Mouse (Mus musculus) thymus, postnatal 14 days (tissue): ENCODE data around the gene Hoxc9.

Experiments used
- DNase-seq: peaks from one replicate; pipeline ENCODE4 v3.0.0; 2021

Gene Hoxc9

DNA sequence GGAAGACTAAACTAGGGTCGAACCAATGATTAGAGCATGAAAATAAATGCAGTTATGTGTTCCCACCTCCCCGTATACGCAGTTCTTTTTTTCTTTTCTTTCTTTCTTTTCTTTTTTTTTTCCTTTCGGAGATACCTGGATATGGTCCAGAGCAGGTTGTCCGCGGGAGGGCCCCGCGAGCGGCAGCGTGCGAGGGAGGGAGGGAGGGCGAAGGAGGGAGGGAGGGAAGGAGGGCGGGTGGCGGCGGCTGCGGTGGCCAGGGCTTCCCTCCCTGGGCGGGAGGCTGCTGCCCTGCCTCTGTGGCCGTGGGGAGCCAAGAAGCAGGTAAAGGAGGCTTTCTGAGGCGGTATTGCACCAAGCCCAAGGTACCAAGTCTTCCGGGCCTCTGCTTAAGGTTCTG is at the start of gene Hoxc9:
Hoxc9 (plus strand) TSS at position 269 of the 400 bp plus-strand sequence.
- no peak for DNase-seq

DNA sequence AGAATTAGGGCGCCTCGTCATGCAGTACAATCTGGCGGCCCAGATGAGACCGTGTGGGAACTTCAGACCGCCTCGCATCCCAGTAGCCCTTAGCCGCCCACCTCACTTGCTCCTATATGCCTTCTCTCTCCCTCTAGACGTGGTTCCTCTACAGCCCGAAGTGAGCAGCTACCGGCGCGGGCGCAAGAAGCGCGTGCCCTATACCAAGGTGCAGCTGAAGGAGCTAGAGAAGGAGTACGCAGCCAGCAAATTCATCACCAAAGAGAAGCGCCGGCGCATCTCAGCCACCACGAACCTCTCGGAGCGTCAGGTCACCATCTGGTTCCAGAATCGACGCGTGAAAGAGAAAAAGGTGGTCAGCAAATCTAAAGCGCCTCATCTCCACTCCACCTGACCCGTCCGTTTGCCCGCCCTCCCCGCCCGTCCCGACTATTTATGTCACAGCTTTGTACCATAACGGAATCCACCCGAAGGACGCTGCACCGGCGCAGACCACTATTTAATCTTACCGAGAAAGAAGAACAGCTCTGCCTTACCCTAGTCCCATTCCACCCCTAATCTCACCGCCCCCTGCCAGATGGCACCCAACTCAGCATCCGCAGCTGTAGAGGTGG is 49.1 kb upstream of the Hoxc9 start:
- DNase-seq = no peak

DNA sequence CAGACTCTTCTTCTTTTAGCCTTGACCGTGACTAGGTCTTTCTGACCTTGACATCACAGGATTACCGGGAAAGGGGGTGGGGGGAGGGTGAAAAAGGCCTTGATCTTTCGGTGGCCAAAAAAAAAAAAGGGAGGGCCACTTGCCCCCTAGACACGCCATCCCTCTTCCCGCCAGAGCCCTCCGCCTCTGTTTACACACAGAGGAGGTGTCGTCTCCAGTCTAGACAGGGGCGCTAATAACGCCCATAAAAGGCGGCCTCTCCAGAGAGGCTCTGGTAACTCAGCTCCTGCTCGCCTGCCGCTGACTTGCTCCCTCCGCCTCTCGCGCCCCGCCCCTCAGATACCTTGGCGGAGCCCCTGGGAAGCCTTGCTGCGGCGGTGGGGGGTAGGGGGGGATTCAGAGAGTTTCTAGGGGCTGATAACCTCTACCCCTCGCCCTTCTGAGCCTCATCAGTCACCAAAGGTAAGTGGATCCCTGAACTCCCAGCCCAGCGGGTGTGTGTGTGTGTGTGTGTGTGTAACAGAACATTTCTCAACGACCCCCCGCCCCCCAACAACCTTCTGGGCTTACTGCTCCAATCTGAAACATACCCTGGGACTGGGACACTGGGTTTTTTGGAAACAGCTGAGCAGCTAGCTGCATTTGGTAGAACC is 44.4 kb upstream of the Hoxc9 start:
- DNase-seq = no peak

DNA sequence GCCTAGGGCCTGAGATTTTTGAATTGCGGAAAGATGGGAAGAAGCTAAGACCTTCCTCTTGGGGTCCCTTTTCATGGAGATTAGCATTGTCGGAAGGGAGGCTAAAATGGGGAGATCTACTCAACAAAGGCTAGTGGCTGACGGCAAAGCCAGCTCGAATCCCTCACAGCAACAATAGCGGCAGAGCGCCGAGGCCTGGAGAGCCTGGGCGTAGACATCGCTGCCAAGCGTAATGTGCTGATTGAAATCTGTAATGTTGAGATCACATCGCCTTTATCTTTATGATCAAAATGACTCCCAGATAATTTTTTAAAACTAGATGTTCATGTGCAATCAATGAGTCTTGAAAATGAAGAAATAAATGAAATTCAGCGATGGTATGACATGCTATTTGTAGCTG is 41.8 kb upstream of the Hoxc9 start:
- no peak for DNase-seq

DNA sequence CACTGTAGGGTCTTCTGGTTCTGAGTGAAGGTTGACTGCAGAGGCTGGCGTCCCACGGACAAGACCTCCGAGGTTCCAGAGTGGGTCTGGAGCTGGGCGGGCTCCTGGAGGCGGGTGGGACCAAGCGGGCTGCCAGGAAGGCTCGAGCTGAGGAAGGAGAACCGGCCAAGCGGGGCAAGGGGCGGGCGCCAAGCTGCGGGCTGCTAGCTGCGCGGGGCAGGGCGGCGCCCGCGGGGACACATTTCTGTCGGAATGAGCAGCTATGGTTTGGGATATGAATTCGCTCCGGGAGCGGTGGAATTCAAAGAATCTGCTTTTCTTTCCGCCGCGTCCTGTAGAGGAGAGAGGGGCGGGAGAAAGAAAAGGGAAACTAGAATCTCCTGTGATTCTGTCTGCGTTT is 41.3 kb upstream of the Hoxc9 start:
- no peak for DNase-seq

DNA sequence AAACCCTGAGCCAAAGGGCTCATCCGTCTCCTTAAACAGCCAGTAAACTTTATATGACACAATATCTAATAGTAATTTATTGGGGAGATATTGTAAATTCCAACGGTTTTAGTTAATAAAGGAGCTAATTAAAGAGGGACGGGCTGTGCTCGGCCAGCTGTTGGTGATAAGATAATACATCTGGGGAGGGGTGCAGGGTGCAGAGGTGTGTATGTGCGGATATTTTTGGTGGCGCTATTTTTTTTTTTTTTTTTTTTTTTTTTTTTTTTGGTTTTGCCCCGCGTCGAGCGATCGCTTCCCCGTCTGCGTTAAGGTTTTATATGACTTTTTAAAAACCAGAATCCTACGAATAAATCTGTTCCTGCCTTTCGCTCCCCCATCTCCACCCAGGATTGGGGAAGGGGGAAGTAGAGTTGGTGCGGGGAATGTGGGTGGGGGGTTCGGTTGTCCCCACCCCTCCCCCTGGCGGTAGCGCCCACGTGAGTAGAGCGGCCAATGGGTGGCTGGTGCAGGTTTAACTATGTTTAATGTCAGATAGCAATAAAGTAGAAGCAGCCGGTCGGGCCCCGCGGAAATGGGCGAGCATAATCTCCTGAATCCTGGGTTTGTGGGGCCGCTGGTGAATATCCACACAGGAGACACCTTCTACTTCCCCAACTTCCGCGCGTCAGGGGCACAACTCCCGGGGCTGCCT is 39.8 kb upstream of the Hoxc9 start, which contains the start of gene Hoxc12:
Hoxc12 (plus strand) TSS at position 479 of the 694 bp plus-strand sequence.
- DNase-seq = no peak

DNA sequence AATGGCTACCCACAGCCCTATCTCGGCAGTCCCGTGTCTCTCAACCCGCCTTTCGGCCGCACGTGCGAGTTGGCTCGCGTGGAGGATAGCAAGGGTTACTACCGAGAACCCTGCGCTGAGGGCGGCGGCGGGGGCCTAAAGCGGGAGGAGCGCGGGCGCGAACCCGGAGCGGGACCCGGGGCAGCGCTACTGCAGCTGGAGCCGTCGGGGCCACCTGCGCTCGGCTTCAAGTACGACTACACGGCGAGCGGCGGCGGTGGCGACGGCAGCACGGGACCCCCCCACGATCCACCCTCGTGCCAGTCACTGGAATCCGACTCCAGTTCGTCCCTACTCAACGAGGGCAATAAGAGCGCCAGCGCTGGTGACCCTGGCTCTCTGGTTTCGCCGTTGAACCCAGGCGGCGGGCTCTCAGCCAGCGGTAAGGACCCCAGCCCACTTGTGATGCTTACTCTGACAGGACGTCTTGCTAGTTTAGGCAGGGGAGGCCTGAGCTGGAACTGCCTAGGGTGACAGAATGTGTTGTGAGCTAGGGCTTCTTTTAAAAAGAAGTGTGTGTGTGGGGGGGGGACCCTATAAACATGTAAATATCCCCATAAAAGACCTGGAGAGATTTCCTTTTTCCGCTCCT is 39.1 kb upstream of the Hoxc9 start:
- no peak for DNase-seq

DNA sequence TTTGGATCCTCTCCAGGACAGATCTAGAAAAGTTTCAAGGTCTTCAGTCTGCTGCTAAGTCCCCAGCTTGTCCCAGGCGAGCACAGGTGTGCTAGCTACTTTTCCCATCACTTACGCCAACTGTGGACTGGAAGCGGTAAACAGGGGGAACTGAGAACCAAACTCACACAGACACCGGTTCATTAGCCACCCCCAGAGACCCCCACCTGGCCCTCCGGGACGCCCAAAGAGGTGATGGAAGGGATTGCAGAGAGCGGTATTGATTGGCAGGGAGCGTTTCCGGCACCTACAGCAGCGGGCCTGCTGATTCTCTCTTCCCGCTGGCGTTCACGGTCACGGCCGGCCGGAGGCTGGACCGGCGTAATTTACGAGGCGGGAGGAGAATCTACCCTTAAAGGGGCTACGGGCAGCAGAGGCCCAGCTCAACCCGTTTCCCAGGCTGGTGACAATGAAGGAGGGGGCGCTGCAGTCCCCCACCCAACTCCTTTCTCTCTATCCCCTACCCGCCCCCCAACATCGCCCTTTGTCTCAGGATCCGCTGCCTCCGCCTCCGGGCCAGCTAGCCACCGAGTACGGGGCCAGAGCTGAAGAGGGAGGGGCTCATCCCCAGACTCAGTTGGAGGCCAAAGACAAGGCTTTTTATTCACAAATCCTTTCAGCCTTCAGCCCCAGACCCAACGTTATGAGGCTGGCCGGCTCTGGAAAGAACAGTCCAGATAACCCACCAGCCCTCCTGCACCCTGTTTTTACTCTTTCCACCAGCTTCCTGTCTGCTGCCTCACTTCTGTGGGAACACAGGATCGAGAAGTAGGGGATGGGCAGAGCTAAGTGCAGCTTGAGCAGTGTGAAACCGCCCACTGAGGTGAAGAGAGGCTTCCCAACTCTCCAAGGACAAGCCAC is 36.7 kb upstream of the Hoxc9 start:
- DNase-seq = no peak

DNA sequence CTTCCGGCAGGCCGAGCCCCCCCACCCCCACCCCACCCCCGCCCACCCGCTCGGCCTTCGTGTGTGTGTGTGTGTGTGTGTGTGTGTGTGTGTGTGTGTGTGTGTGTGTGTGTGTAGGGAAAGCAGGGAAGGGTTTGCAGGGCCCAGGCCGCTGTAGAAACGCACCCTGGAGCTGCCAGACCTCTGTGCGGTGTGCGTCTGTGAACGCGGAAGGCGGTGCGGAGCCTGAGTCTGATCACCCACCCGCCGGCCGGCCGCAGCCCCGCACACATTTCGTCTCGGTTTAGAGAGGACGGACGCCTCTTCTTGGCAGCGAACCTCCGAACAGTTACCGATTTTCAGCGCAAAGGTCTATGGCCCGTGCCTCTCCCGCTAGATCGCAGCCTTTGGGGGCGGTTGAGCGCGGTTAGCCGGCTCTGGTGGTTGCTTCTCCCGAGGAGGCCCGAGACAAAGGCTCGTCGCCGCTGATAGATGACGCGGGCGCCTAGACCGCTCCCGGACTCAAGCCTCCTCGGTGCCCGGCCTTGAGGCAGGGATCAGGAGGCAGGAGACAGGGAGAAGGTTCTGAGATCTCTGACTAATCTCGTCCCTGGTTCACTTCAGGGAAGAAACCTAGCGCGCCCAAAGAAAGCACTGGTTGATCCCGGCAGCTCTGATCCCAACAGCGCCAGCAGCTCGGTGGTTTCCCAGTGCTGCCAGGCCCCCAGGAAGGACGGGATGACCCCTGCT is 33.3 kb upstream of the Hoxc9 start:
- DNase-seq = no peak

DNA sequence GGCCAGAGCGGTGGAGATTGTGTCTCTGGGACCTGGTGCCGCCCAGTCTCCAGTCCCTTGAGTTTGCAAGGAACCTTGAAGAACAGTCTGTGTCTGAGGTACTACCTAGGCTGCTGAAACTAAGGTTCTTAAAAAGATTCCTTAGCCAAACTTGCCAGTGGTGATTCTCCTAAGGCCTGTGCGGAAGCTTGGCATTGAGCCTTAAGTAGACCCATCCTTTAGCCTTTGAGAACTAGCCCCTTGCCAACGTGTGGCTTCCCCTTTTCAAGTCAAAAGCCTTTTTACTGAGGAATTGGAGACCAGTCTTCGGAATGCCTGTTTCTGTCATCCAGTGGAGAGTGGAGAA is 32.8 kb upstream of the Hoxc9 start:
- DNase-seq = no peak

DNA sequence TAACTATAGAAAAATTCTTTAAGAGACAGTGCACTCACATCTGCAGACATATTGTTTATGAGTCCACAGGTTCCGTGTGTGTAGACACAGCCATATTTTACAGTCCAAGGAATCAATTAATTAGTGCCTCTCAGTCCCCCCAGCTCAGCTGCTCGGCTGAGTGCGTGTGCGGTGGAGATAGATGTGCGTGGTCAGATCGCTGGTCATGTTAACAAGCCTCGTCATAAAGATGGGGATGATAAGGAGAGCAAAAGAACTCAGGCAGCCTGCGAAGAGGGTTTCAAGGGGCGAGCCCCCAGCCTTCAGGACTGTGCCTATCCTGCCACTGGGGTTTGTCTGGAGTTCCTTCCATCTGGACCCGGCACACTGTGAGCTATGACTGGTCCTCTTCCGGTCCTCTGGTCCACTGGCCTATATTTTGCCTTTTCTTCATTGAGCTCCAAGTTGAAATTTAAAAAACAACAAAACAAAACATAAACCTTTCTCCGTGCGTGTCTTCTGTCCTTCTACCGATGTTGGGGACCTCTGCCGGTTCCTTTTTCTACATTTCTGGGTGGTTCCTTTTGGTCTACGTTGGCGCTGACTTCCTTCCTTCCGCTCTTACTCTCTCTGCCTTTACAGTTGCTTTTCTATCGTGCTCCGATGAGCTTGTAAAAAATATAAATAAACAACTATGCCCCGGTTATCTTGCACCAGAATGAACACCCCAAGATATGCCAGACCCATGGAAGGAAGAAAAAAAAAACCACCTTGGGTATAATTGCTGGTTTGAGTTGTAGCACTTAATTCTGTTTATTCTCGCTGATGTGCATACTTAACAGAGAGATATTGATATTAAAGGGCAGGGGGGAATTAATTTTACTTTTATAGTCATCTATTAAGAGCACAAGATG is 30.8 kb upstream of the Hoxc9 start:
- no peak for DNase-seq

DNA sequence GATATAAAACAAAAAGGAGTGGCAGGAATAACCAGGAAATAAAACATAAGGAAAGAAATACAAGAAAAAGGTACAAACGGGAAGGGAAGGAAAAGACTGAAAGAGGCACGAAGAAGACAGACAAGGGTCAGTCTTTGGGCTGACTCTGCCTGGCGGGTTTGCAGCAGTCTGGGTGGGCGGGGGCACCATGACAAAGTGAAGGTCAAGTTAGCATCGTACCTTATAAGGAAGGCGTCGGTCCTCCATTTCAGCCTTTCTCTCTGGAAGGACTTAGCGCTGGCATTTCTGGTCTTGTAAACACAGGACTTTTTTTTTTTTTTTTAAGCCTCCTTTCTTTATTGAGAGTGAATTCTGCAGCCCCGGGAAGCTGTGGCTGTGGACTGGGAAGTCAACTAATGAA is 29.0 kb upstream of the Hoxc9 start:
- no peak for DNase-seq

DNA sequence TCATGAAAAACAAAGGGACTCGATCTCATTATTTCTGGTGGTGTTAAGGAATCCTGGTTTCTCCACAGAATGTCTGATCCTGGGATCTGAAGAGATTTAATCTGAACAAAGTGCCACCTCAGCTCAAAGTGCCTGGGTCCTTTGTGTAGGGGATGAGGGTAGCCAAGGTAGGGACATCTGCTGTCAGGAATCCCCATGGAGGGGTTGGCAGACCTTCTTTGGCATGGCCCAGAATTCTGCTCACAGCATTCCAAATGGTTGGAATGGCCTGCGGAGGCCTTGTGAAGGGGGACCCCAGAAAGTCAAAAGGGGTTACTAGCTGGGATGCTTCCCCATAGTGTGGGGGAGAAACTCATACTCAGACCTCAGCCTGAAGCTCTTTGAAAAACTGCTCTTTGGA is 27.4 kb upstream of the Hoxc9 start:
- DNase-seq = no peak

DNA sequence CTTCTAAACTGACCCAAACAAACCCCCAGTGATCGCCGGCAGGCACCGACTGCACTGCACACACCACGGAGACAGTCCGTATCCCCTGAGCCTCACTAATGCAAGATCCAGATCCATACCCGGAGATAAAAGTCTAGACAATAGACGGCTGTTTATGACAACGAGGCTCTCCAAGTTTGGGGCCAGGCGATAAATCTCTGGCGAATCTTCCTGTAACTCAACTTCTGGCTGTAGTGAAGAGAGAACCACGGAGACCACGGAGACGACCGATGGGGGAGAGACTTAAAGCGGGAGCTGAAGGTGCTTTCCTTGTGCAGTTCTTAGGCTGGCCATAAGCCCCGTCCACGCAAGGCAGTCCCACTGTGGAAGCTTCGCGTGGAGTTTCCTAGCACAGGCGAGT is 26.5 kb upstream of the Hoxc9 start:
- no peak for DNase-seq

DNA sequence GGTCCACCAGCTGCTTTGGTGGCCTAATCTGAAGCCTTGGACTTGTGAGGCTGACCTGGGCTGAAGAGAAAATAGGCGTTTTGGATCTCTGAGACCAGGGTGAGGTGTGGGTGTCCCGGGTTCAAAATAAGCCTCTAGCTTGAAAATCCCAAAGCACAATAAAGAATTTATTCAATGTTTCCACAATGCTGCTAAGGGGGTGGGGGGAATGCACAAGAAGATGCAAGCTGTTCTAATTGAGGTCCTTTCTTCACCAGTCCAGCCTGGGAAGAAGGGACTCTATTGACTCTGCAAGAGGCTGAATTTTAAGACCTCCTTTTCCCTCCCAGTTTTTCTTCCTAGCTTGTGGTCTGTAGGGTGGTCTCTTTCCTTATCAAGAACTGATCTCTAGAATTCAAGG is 25.4 kb upstream of the Hoxc9 start:
- no peak for DNase-seq

DNA sequence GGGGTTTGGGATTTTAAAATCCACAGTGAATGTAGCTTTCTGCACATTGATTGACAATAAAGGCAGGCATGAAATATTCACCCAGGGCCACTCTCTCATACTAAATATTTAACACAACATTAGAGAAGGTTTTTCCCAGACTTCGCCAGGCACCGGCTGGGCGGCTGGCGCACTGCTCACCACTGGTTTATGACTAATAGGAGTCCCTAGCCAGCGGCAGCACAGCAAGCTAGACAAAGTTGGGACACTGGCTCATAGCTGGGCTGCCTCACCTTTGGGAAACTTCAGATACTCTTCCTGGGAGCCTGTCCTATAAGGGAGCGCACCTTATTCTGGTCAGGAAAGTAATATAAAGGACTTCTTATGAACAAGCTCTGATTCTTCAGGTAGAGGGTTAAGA is 22.7 kb upstream of the Hoxc9 start:
- no peak for DNase-seq

DNA sequence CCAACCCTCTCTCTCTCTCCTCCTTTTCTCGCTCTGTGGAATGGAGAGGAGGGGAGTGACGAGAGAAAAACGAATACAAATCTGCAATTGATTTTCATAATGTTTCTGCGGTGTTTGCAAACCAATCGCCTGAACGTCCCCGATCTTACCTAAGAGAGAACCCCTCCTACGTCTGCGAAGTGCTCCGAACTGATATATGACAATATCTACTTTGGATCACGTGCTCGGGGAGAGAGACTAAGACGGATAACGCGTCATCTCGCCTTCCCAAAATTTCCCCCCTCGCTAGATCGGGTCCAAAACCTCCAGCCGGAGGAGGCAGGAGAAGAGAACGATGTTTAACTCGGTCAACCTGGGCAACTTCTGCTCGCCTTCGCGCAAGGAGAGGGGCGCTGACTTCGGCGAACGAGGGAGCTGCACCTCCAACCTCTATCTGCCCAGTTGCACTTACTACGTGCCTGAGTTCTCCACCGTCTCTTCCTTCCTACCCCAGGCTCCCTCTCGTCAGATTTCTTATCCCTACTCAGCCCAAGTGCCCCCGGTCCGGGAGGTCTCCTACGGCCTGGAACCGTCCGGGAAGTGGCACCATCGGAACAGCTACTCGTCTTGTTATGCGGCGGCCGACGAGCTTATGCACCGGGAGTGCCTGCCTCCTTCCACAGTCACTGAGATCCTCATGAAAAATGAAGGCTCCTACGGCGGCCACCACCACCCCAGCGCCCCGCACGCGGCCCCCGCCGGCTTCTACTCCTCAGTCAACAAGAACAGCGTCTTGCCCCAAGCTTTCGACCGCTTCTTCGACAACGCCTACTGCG is 21.8 kb upstream of the Hoxc9 start, which contains the start of gene Hoxc11:
Hoxc11 (plus strand) TSS at position 236 of the 815 bp plus-strand sequence.
- no peak for DNase-seq

DNA sequence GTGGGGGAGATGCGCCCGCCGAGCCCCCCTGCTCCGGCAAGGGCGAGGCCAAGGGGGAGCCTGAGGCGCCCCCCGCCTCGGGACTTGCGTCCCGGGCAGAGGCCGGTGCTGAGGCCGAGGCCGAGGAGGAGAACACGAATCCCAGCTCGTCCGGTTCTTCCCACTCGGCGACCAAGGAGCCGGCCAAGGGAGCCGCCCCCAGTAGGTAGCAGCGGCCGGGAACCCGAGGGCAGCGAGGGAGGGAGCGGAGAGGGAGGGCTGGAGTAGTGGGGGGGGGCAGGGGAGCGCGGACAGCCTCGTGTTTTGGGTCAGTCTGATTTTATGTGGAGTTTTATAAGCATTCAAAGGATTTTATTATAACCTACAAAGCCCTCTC is 21.2 kb upstream of the Hoxc9 start:
- no peak for DNase-seq

DNA sequence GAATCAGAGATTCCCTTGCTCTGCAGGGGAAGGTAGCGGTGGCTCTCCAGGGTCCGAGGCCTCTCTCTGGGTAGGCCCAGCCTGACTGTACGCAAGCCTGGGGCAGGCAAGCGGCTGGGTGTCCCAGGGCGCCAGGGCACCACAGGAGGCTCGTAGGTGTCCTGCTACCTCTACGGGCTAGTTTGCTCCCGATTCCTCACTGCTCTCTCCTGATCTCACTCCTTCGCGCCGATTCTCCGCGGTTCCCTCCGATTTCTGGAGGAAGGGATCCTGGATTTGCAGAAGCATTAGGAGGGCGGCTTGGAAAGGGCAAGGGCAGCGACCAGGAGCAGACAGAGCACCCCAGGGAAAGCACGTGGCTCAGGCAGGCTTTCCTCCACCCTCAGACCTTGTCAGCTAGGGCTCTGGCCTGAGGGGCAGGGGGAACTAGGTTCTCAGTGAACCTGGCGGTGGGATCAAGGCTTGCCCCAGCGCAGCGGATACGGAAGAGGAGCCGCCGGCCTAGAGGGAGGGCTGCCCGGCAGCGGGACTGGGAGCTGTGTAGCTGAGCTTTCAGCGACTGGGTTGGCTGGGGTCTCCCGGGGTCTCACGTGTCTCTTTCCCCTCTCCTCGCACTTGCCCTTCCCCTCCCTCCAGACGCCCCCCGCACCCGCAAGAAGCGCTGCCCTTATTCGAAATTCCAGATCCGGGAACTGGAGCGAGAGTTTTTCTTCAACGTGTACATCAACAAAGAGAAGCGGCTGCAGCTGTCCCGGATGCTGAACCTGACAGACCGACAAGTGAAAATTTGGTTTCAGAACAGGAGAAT is 20.2 kb upstream of the Hoxc9 start:
- no peak for DNase-seq
